Mouse (Mus musculus) activated CD4-positive, CD25-positive, alpha-beta regulatory T cell, adult 4 months (primary cell): ENCODE measurements around the gene Armcx3. TPM values are rescaled to one million over a fixed set of nuclear protein-coding genes. Genes with fewer than 3 reads are reported as not detected.
"Not testable (repeated sequence)": the region's sequence is repeated elsewhere in the genome, so short reads cannot be mapped to it uniquely, and the experiment has no call there.

ENCODE experiments used
- ATAC-seq: one replicate; pipeline ENCODE4 v1.8.0; 2017
- polyA plus RNA-seq, 2 experiments: library from polyadenylated mRNA; unstranded; fragments of 100-300 nt; shearing (Covaris generic); gene quantifications; one replicate each; pipeline ENCODE4 v1.2.1; 2017

Armcx3 gene
- 10 to 100 TPM in 1 of 2 experiments, 1 to 10 TPM in 1; 5.9 to 11.8 TPM for polyA plus RNA-seq

GRCm38 (mm10) chrX:134756434-134757292 lies at the start of gene Armcx3:
Gene Armcx3, plus strand, starts transcription at chrX:134756595.
- peak; percentile 87 for ATAC-seq

- no peak for ATAC-seq
Observed at GRCm38 (mm10) chrX:134716863-134717262, 39.5 kb upstream of the Armcx3 start.

DNA sequence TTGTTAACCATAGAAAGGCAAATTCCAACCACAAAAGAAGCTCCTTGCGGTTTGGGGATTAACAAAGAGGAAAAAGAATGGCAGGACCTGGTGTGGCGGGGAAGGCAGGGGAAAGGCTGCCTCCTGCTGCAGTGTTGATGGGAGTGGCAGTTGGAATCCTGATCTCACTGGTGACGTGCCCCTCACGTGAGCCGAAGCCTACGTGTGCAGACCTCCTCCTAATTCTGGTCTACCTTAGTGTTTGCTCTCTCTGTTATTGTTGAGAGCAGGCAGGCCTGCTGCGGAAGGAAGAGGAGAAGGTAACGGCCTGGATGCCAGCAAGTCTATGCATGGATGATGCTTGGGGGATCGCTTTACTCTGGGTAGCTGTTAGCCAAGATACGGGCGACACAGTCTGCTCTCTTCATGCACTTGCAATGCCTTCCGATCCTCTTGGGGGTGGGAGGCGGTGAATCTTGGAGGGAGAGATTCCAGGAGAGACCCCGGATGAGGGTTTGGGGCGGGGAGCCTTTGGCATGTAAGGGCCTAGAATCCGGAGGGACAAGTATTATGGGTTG lies 38.6 kb upstream of the Armcx3 start, which contains the start of gene Armcx1:
Armcx1 (plus strand) TSS at position 212 of the 557 bp plus-strand sequence.
- ATAC-seq = peak; percentile 78

DNA sequence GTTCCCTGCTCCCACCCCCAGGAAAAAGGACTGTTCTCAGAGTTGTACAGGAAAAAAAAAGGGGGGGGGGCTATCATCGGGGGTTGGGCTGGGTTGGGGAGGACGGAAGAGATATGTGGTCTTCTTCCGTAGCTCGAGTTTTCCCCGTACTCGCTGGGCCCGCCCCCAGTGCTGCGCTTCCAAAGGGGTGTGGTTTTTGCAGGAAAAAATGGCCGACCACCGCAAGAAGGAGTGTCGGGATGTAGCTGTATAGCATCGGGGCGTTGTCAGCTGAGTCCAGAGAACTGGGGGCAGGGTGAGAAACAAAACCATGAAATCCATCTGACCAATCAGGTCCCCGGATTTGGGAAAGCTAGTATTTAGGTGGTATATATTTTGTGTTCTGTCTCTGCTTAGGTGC lies 37.9 kb upstream of the Armcx3 start:
- ATAC-seq = peak; percentile 16

- ATAC-seq = not testable (repeated sequence)
Observed at GRCm38 (mm10) chrX:134723762-134724161, 32.6 kb upstream of the Armcx3 start.

- no peak for ATAC-seq
Observed at GRCm38 (mm10) chrX:134729778-134730177, 26.6 kb upstream of the Armcx3 start.

- no peak for ATAC-seq
Observed at GRCm38 (mm10) chrX:134737796-134738195, 18.6 kb upstream of the Armcx3 start.

- no peak for ATAC-seq
Observed at GRCm38 (mm10) chrX:134739160-134739559, 17.2 kb upstream of the Armcx3 start.

DNA sequence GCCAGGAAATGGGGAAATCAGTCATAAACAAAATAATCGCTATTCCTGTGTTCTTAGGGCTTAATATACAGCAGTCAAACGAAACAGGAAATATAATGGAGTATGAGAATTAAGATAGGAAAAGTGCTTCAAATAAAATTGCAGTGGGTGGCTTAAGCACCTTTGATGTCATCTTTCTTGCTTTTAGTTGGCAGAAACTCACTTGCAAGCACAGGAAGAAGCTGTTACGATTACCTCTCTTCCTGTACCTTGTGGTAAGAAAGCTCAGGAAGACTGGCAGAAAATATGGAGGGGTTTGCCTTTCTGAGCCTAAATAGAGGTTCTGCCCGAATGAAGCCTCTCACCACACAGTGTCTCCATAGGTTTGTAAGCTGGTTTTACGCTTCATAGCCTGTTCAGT lies 14.5 kb upstream of the Armcx3 start:
- ATAC-seq = peak; percentile 41

DNA sequence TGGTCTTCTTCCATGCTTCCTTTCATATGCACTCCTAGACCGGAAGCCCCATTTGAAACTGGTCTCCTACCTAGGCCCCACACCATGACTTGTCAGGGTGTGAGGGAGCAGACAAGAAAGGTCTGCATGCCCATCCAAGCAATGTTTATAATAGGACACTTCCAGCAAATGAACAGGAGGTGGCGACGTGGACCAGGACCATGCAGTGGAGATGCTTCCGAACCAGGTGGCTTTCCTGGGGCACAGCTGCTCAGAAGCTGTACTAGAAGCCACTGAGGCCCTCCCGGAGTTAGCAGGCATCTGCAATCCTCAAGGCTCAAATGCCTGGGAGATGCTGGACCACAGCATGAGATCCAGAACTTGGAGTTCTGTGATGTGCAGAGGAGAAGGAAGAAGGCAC lies 9.9 kb upstream of the Armcx3 start:
- peak; percentile 34 for ATAC-seq

- ATAC-seq = peak; percentile 93
Observed at GRCm38 (mm10) chrX:134750764-134751592, 5.4 kb upstream of the Armcx3 start, which contains the start of gene Armcx6. Gene Armcx6, minus strand, starts transcription at chrX:134751417.

DNA sequence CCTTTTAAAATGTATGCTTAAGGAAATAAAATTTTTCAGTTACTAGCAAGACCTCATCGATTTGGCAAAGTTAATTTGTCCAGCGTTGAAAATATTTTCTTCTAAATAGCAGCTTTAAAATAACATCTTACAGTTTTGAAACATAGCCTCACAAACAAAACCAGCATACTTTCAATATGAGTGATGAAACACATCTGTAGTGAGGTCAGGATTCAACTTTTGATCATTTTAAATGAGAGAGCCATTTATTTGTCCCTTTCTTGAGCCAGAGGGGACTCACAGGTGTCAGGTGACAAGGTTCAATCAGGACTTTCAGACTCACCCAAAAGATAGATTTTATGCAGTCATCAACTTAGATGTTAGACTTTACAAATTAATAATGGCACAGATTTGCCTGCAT lies 4.5 kb upstream of the Armcx3 start:
- no peak for ATAC-seq

GRCm38 (mm10) chrX:134752584-134752983 lies 3.8 kb upstream of the Armcx3 start:
- no peak for ATAC-seq

DNA sequence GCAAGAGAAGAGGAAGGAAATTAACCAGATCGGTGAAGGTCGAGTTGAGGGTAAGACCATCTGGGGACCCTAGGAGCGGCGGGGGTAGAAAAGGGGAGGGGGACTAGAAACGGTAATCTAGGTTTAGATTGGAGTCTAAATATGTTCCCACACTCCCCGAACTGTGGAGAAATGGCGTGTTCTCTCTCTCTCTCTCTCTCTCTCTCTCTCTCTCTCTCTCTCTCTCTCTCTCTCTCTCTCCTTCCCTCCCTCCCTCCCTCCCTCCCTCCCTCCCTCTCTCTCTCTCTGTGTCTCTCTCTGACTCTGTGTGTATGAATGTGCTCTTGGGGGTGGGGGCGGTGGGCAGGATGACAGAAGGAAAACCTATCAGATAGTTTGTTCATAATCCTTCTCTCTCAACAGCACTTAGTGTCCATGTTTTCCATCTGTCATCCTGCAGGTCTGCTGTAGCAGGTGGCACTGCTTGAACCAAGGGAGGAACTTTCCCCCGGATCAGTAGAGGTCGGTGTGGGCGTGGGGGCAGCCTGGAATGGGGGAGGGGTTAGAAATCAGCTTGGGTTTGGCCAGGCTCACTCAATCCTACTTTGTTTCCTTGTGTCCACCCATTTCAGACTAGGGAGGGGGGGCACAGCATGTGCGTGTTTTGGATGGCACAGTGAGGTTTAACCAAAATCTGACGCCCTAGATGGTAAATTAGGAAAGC lies 1.0 kb downstream of the Armcx3 start:
- no peak for ATAC-seq

DNA sequence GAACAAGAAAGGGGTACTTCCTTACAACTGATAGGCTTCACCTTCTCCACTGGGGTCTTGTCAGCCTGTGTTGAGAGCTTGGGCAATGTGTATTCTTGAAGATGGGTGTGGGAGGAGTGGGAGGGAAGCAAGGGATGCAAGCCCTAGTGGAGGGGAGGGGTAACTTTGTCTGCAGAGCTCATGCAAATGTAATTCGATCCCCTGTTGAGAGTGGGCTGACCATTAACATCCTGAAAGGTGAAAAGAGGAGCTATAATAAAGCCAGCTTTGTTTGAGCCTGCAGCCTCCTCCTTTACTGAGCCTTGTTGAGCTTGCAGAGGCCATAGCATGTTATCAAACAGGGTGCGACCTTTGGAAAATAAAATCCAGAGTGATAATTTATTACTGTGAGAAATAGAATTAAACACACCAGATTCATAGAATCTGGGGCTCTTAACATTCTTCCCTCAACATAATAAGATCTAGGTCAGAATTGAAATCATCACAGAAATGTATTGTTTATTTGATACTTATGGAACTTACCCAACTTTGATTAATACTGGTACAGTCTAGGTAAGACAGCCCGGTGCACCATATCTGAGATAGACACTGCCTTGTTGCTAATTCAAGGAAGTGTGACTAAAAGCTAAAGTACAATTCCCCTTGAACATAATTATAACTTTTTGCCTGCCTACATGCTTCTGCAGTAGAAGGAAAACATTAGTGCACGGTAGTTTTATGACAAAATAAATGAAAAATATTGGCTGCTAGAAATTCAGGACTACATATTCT lies 7.2 kb downstream of the Armcx3 start:
- ATAC-seq = not testable (repeated sequence)

DNA sequence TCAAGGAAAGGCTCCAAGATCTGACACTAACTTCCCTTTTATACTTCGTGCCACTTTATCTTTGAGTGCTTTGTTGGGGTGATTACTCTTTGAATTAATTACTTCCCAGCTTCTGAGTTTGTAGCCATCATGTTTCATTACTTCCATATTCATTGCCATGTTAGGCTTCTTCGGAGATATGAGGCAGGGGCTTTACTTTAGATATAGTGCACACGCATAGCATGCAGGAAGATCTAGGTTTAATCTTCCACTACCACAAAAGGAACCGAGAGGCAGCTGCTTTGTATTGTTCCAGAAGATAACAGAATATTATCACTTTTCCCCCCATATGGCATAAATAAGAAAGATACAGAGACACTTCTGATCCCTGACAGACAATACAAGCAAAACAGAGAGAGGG lies 31.3 kb downstream of the Armcx3 start:
- no peak for ATAC-seq

DNA sequence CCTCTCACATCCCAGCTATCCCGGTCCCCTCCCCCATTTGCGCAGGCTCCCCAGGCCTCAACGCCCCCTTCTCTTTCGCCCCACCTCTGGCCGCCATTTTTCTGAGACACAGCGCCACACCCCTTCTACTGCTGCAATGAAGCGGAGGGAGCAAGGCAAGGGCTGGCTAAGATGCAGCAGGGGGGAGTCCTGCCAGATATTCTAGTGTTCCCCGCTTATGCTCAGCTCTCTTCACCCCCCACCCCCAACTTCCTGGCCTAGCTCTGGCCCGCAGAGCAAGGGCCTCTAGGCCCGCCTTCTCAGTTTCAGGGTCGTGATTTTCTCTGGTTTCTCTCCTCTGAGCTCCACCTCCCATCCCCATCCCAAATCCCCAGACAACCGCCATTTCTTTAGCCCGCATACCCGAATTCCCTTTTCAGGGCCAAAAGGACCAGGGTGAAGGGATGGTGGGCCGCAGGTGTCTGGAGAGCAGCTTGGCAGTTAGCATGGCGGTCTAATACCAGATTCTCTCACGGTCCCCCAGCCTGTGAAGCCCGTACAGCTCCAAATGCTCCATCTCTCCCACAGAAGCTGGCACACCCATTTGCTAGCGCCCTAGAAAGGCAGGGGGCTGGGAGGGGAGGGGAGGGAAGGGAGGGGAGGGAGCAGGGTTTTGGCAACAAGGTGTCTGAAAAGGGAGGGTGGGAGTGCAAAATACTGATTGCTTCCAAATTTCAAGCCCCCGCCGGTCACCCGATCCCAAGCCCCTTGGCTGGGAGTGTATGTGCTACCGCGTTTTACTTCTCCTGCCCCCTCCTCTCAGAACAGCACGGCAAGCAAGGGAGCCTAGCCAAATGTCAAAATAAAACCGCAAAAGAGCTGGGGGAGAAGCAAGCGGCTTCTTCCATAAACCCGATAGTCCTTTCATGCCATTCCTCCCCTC lies 51.7 kb downstream of the Armcx3 start:
- ATAC-seq = peak; percentile 52

GRCm38 (mm10) chrX:134808755-134809224 lies 52.4 kb downstream of the Armcx3 start, which contains the start of gene Armcx2:
Gene Armcx2, minus strand, starts transcription at chrX:134809221.
- ATAC-seq = peak; percentile 78
